Mouse (Mus musculus) adipose tissue, adult 10 weeks (tissue): ENCODE data around the gene Nxpe5. TPM values are rescaled to one million over a fixed set of nuclear protein-coding genes. Genes with fewer than 3 reads are reported as not detected.

ENCODE experiments used
- polyA plus RNA-seq: library from polyadenylated mRNA; stranded (reverse); fragments of 350-450 nt; fragmentation: Illumina TruSeq; extraction: RNeasy Lipid Tissue Mini Kit (QIAGEN cat#74804); gene quantifications from one replicate; pipeline ENCODE4 v1.2.3, GENCODE M21; 2014; ENCODE audit warnings: low read depth, low replicate concordance

Nxpe5 gene
- 22.5 TPM for polyA plus RNA-seq

DNA sequence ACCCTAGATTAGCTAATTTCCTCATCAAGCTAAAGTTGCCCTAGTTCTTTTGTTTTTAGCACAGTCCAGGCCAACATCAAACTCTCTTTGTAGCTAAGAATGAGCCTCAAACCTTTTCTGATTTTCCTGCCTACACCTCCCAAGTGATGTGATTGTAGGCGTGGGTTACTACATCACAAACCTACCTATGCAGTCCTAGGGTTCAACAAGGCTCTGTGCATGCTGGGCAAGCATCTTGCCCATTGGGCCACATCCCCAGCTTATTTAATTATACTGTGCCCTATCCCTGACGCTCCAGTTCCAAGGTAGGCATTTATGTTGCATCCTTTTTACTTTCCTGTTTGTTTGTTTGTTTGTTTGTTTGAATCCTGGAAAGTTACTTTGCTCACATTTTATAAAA is at the start of gene Nxpe5:
Gene Nxpe5 (plus strand): TSS at position 199 of the 400 bp plus-strand sequence.

DNA sequence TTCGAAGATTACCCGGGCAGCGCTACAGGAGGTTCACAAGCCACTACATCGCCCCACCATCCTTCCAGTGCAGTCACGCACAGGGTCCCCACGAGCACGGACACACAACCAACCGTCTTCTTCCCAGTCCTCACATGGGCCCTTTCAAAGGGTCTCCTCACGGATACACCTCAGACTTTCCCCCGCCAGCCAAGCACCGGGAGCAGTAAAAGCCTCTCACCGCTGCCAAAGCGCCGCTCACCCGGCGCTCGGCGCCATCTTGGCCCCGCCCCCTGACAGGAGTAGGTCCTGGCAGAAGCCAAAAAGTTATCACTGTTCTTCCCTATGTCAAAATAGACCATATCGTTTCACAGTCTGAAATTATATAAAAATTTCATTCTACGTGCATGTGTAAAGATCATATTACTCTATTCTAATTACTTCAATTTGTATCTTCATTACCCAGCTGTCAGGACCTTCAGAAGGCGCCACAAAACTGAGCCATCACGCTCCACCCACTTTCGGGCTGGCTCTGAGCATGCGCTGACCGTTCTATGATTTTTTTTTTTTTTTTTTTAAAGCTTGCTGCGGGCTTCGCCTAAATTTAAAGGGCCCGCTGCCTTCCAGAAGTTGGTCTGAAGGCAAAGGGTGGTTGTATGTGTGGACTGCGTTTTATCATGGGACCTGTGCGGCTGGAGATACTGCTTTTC is 38.6 kb upstream of the Nxpe5 start, which contains the start of the genes Taf6 and Cnpy4:
Gene Taf6 (minus strand): TSS at position 502 of the 689 bp plus-strand sequence.
Gene Cnpy4 (plus strand): TSS at position 536 of the 689 bp plus-strand sequence.

DNA sequence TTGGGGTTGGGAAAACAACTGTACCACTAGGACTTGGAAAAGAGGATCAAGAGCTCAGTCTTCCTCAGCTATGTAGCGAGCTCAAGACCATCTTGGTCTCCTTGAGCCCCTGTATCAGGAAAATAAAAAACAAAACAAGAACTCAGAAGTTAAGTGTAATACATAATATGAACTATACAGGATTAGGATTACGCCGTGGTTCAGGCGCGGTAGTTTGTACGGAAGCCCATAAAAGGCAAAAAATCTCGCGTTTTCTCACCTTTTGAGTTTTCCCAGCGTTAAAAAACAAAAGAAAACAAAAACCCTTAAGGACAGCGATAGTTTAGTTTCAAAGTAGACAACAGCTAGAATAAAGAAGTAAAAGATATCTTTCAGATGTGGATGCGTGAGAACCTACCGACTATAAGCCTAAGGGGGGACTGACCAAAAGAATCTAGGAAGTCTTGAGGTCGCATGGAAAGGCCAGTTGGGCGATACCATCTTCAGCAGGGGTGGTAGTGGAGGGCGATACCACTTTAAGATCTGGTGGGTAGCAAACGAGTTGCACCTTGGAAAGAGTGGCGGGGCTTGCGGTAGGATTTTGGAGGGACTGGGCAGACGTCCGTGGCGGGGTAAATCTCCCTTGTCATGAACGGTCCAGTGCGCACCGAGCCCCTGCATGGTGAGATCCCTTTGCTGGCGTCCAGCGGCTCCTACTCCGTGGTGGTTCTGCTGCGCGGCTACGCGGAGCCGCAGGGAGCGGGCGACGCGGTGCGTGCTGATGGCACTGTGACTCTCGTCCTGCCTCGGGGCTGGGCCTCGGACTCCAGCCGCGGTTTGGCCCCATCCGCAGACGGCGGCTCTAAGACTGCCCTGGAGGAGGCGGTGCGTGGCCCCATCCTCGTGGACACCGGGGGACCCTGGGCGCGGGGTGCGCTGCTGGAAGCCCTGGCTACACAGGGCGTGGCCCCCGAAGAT is 31.6 kb upstream of the Nxpe5 start, which contains the start of gene Mblac1:
Gene Mblac1 (plus strand): TSS at position 544 of the 957 bp plus-strand sequence.

DNA sequence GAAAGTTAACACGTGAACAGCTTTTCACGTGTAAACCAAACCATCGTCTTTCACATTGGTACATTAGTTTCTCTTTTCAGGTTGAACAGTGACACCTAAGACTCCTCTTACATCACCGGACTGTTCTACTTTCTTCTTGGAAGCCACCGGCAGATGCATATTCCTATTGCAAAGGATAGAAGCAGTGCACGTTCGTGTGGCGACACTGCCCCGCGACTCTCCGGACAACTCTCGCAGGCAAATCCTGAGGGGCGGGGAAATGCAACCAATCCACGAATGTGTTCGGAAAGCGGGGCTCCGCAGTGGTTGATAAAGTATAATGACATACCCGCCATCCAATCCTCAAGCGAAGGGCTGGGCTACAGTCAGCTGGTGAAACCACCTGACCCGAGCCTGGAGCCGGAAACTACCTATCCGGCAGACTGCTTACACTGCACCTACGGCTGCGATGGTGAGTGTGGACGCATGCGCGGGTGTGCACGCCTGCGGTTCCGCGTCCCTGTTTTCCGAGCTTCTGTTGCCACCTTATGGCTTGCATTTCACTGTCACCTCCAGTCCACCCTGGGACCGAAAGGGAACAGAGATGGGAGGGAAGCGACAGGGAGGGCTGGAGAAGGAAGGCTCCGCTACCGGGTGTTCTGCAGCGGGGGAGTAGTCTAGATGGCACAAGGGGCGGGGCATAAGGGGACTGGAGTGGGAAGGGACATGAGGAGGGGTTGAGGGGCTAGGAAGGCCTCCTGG is 29.8 kb downstream of the Nxpe5 start, which contains the start of gene Lamtor4:
Gene Lamtor4 (plus strand): TSS at position 130 of the 741 bp plus-strand sequence.

DNA sequence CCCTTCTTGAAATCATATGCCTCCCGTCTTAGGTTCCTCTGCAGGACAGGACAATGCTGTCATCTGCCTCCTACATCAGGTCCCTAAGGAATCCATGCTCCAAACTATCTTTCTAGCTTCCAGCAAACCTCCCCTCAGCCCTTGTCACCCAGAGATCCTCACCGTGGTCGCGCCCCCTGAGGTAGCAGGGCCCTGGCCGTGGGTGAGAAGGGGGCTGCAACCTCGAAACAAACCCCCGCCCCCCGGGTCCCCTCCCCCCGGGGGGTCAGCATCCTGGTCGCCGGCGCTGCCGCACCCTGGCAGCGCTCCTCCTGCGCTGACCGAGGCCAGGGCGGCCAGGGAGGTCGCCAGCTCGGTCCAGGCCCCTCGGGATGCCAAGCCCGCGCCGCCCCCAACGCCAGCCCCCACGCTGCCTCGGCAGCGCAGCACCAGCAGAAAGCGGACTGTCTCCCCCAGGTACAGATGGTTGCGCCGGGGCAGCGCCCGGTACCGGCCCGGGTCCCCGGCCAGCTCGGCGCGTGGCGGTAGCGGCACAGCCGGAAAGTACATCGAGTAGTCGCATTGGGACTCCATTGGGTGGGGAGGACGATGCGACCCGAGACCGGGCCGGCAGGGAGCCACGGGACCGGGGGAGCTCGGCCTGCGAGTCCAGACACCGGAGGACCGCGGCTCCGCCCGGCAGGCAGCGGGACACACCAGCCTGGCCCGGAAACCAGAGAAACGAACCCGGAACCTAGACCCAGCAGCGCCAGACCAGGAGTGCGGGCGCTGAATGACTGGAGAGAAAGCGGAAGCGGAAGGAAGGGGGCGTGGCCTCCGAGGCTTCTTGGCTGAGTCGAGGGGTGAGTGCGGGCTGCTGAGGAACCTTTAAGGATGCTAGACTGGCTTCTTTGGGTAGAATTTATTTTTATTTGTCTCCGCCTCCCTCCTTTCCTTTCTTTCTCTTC is 37.8 kb downstream of the Nxpe5 start, which contains the start of gene BC037034:
Gene BC037034 (minus strand): TSS at position 774 of the 947 bp plus-strand sequence.

DNA sequence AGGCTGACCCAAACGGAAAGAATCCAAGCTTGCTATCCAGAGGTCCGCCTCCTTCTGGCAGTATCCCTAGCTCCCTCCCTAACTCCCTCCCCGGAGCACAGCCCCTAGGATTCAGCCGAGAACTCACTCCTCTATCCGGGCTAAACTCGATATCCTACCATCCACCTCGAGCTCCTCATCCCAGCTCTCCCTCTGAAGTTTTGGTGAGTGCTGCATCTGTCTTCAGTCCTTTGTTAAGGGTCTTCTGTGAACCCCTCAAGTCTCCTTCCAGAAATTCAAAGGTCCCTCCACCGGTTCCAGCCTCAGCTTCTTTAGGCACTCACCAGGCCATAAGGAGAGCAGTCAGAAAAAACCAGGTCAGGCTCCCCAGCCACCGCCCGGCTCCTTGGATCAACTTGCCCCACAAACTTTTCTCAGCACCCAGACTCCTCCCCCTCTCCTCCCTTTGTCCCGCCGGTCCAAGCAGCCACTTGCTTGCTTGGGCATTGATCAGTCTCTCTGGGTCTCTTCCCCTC is 46.8 kb downstream of the Nxpe5 start, which contains the start of gene Gal3st4:
Gene Gal3st4 (minus strand): TSS at position 432 of the 515 bp plus-strand sequence.

DNA sequence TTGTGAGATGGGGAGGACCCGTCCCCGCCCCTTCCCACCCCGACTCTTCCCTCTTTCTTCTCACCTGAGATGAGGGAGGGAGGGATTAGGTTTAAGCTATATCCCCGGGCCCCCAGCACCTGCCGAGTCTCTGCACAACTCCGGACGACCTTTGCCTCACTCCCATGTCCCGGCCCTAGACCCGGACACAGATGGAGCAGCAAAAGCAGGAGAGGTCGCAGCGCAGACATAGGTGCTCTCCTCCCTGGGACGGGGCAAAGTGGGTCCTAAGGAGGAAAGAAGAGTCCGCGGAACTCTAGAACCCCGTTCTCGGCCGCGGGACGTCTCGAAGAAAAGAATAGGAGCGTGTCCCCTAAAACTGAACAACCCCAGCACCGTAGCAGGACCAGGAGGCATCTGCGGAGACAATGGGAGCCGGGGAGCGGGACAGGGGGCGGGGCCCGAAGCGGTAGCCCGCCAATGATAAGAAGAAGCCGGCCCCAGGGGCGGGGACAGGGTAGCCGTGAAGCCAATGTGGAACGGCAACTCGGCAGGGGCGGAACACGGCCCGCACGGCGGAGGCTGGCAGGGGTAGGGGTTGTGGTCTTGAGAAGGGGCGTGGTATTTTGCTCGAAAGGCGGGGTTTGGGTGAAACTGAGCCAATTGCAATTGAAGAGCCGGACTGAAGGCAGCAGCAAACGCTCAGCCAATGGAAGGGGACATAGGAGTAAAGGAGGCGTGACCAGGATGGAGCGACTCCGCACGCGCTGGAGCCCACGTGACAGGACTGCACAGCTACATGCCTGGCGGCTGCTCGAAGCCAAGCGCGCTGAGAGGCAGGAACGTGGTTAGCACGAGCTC is 54.1 kb downstream of the Nxpe5 start, which contains the start of the genes Gm43720, Gpc2 and Stag3:
Gene Gm43720 (minus strand): TSS at position 374 of the 840 bp plus-strand sequence.
Gene Gpc2 (minus strand): TSS at position 421 of the 840 bp plus-strand sequence.
Gene Stag3 (plus strand): TSS at position 656 of the 840 bp plus-strand sequence.

Other genes starting within 250 kb of the Nxpe5 start
- gene Azgp1, start 244.4 kb upstream of the Nxpe5 start, polyA plus RNA-seq = 1.3 TPM
- gene Smok3a, start 204.6 kb upstream of the Nxpe5 start, polyA plus RNA-seq = not detected
- 0.36 TPM for gene Smok3b, start 204.5 kb upstream of the Nxpe5 start, polyA plus RNA-seq
- not detected for gene Smok3c, start 172.7 kb upstream of the Nxpe5 start, polyA plus RNA-seq
- 11.2 TPM for gene Zkscan1, start 140.8 kb upstream of the Nxpe5 start, polyA plus RNA-seq
- 19.0 TPM for gene Zscan21, start 109.0 kb upstream of the Nxpe5 start, polyA plus RNA-seq
- 6.9 TPM for gene Zfp113, start 70.2 kb upstream of the Nxpe5 start, polyA plus RNA-seq
- gene Cops6, start 64.8 kb upstream of the Nxpe5 start, polyA plus RNA-seq = 124 TPM
- 26.6 TPM for gene Ap4m1, start 53.9 kb upstream of the Nxpe5 start, polyA plus RNA-seq
- gene Mcm7, start 53.5 kb upstream of the Nxpe5 start, polyA plus RNA-seq = 26.1 TPM
- gene Taf6, start 38.4 kb upstream of the Nxpe5 start, polyA plus RNA-seq = 29.0 TPM
- gene Cnpy4, start 38.4 kb upstream of the Nxpe5 start, polyA plus RNA-seq = 20.6 TPM
- 5.7 TPM for gene Mblac1, start 31.6 kb upstream of the Nxpe5 start, polyA plus RNA-seq
- 169 TPM for gene Lamtor4, start 29.6 kb downstream of the Nxpe5 start, polyA plus RNA-seq
- 57.0 TPM for gene BC037034, start 38.1 kb downstream of the Nxpe5 start, polyA plus RNA-seq
- 36.2 TPM for gene Gal3st4, start 46.9 kb downstream of the Nxpe5 start, polyA plus RNA-seq
- gene Gm43720, start 54.1 kb downstream of the Nxpe5 start, polyA plus RNA-seq = 1.8 TPM
- 11.8 TPM for gene Gpc2, start 54.1 kb downstream of the Nxpe5 start, polyA plus RNA-seq
- gene Stag3, start 54.3 kb downstream of the Nxpe5 start, polyA plus RNA-seq = 10.9 TPM
- 0.30 TPM for gene Pvrig, start 116.1 kb downstream of the Nxpe5 start, polyA plus RNA-seq
- gene Zfp157, start 215.6 kb downstream of the Nxpe5 start, polyA plus RNA-seq = 6.9 TPM